Mouse (Mus musculus) cortical plate, adult 2 months (tissue): ENCODE data around the gene Mettl7b.

Experiments used
- CTCF ChIP-seq: fragments of 200-500 bp; IDR thresholded peaks from 2 replicates; pipeline ENCODE4 v1.5.1; 2011; ENCODE audit warnings: mild to moderate bottlenecking, control low read depth, low read length; ENCODE audit not compliant: insufficient read depth; ENCODE audit errors: extremely low read depth
- POLR2A ChIP-seq: fragments of 200-500 bp; IDR thresholded peaks from 2 replicates; pipeline ENCODE4 v1.6.1; 2011; ENCODE audit warnings: mild to moderate bottlenecking, low read length, control low read depth; ENCODE audit not compliant: insufficient read depth; ENCODE audit errors: extremely low read depth

- TF ChIP-seq CTCF (no peak), POLR2A (no peak)
These were observed 50.5 kb downstream of the Mettl7b start for GRCm38 (mm10) chr10:128910066-128910841.
